Mouse (Mus musculus): ENCODE results near the gene Anxa9. TPM values are rescaled to one million over a fixed set of nuclear protein-coding genes. Genes with fewer than 3 reads are reported as not detected.

The Anxa9 gene
- total RNA-seq (2023), result 0.31 TPM

GRCm38 (mm10) chr3:95307100-95307499, at the start of gene Anxa9:
Gene Anxa9 (minus strand): TSS chr3:95307176.

GRCm38 (mm10) chr3:95314486-95315093, 7.6 kb upstream of the Anxa9 start, which contains the start of gene Cers2:
Gene Cers2 (plus strand): TSS chr3:95314791.

DNA sequence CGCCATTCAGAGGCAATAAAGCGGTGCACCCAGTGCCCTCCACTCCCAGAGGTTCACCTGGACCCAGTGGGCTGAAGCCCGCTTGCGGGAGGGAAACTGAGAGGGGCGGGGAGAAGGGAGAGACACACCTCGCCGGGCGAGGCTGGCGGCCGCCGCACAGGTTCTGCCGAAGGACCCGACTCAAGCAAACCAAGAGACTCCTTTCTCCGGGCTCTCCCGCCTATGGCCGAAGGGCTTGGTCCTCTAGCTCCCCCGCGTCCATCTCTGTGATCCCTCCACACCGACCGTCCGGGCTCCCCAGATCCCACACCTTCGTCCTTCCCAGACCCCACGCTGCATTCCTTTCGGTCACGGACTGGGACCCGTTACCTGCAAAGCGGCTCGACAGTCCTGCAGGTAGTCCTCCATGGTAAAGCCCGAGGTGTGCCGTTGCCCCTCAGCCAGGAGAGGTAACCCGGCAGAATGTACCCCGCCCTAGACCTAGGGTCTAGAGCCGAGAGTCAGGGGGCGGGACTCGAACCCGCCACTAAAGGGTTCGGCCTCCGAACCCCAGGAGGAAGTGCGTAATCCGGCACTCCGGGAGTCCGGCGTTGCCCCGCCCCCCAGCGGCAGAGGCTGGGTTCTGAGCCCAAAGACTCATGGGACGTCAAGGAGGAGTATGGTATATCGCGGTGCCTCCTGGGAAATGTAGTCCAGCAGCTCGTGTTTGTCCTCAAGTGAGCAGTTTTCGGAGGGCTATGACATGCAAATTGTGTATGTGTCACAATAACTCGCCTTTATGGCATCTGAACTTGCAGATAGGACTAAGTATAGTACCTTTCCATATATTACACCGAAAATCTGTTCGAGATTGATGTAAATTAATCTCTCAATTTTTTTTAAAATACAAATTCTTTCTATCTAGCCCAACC, 25.5 kb downstream of the Anxa9 start, which contains the start of the genes Mindy1 and Prune1:
Gene Mindy1, plus strand, starts transcription at position 130 of the 911 bp plus-strand sequence.
Gene Prune1, minus strand, starts transcription at position 861 of the 911 bp plus-strand sequence.

DNA sequence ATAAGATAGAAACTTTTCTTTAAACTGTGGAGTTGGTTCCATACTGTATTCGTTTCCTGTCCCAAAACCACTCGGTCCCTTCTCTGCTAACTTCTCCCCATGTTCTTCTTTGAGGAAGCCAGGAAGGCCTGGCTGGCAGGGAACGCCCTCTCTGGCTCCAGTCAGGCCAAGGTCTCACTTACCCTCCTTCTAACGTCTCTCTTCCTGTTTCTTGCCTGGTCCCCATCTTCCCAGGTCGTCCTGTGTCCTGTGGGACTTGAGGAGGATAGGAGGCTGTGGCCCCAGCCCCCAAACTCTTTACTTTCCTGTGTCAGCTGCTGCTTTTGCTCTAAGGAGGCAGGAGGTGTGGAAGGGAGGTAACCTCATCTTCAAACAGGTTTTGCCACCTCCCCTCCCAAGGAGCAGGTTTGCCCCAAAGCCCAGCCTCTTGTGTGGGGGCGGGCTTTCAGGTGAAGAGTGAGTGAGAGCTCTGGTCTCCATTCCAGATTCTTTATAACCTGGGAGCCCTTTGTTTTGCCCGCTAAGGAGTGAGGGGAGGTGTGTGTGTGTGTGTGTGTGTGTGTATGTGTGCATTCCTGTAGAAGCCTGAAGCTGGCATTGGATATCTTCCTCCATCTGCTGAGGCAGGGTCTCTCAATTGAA, 56.1 kb downstream of the Anxa9 start, which contains the start of gene Bnipl:
Gene Bnipl, minus strand, starts transcription at position 411 of the 642 bp plus-strand sequence.

Other genes starting within 250 kb of the Anxa9 start
- 54.4 TPM for gene Pip5k1a, start 200.2 kb downstream of the Anxa9 start, total RNA-seq (2023)
- gene Vps72, start 196.2 kb downstream of the Anxa9 start, total RNA-seq (2023), result 48.9 TPM
- 2.5 TPM for gene Tmod4, start 182.7 kb downstream of the Anxa9 start, total RNA-seq (2023)
- 99.1 TPM for gene Scnm1, start 173.2 kb downstream of the Anxa9 start, total RNA-seq (2023)
- 5.1 TPM for gene Lysmd1, start 173.1 kb downstream of the Anxa9 start, total RNA-seq (2023)
- gene Tnfaip8l2, start 164.8 kb downstream of the Anxa9 start, total RNA-seq (2023), result 73.5 TPM
- gene Sema6c, start 146.7 kb downstream of the Anxa9 start, total RNA-seq (2023), result 2.2 TPM
- gene Gabpb2, start 89.3 kb downstream of the Anxa9 start, total RNA-seq (2023), result 79.5 TPM
- gene Cdc42se1, start 78.4 kb downstream of the Anxa9 start, total RNA-seq (2023), result 223 TPM
- 15.7 TPM for gene Mllt11, start 75.0 kb downstream of the Anxa9 start, total RNA-seq (2023)
- not detected for gene Gm128, start 65.6 kb downstream of the Anxa9 start, total RNA-seq (2023)
- not detected for gene Bnipl, start 56.0 kb downstream of the Anxa9 start, total RNA-seq (2023)
- gene Mindy1, start 25.8 kb downstream of the Anxa9 start, total RNA-seq (2023), result 14.1 TPM
- 8.6 TPM for gene Prune1, start 25.1 kb downstream of the Anxa9 start, total RNA-seq (2023)
- gene Cers2, start 7.6 kb upstream of the Anxa9 start, total RNA-seq (2023), result 95.4 TPM
- 36.6 TPM for gene Setdb1, start 50.0 kb upstream of the Anxa9 start, total RNA-seq (2023)
- gene 4930558C23Rik, start 95.7 kb upstream of the Anxa9 start, total RNA-seq (2023), result not detected
- 70.6 TPM for gene Arnt, start 127.2 kb upstream of the Anxa9 start, total RNA-seq (2023)
- gene Ctsk, start 192.1 kb upstream of the Anxa9 start, total RNA-seq (2023), result 1.9 TPM
- 89.0 TPM for gene Ctss, start 219.6 kb upstream of the Anxa9 start, total RNA-seq (2023)

Data from CD8-positive naive resting alpha-beta T cell, adult 57 days (primary cell).